Mouse (Mus musculus) thymus, postnatal 36 days (tissue): Measurements from ENCODE around the gene Hsf5.
A peak's percentile ranks its signal among the peaks of the same experiment; 100 is the strongest.

Source experiments
- DNase-seq, 2 experiments: peaks; one replicate each; pipeline ENCODE4 v3.0.0; 2022; ENCODE audit warnings: mixed read lengths in 2 of 2

Gene Hsf5

DNA sequence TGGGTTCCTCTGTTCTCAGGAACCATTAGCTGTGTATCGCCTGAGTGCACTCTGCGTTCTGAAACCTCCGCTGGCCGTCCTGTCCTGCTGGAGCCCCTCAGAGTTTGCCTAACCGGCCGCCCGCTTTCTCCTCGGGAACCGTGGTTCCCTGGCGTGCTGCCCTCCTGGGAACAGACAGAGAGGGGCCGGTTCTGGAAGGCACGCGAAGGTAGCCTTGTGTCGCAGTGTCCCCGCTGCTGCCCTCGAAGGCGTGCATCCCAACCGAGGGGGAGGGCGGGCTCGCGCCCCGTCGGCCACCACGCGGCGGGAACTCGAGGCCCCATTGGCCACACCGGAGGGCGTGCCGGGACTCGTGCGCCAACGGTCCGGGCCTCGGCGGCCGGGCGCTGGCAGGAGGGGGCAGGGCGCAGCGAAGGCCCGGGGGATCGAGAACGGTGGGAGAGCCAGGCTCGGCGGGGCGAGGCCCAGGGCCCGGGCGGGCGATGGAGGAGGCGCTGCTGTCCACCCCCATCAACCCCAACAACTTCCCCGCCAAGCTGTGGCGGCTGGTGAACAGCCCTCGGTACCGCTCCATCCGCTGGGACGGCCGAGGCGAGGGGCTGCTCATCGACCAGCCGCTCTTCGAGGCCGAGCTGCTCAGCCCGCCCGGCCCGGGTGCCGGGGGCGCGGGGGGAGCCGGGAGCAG, at the start of gene Hsf5:
Hsf5 (plus strand) TSS at position 375 of the 685 bp plus-strand sequence.
- no peak for DNase-seq

DNA sequence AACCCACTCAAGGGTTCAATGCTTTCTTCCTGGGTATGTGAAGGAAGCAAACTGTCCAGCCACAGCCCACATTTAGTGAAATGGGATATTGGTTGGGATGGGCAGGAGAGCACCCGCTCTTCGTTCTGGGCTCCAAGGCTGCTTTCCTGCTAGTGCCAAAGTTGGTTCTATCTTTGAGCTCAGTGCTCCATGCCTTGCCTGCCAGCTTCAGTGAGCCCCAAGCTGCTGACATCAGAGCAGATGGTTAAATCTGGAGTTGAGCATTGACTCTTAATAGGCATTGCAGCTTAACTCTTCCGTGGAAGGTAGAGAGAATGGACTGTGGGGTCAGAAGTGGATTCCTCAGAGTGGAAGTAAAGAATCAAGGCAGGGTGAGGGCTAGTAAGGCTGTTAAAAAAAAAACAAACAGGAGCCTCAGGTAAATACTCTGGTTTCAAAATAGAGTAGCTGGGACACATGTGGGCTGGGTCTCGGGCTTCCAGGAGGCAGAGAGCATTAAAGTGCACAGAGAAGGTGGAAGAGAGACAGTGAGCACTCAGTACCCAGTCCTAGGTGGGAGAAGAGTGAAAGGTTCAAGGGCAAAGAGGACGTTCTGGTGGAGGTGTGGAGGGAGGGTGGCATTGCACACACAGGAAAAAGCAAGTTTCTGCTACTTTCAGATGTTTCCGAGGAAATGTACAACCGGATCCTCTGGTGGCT, 48.6 kb upstream of the Hsf5 start, which contains the start of gene Sept4:
Sept4 (plus strand) TSS at position 649 of the 699 bp plus-strand sequence.
- no peak for DNase-seq

DNA sequence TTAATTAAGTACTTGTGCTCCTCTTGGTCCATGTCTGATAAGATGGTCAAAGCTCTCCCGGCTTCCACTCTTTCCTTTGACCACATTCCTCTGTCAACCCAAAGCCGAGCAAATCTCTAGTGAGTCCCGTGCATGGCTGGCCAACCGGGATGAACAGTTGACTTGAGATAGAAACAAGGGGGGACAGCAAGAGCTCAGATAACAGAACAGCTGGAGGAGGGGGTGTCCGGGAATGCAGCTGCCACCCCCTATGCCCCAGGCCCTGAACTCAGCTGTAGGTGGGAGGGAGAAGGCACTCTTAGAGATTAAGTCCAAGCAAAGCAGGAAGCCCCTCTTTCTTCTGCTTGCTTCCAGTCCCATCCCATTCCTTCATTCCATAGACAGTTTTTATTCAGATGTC, 46.2 kb upstream of the Hsf5 start:
- DNase-seq: no peak

DNA sequence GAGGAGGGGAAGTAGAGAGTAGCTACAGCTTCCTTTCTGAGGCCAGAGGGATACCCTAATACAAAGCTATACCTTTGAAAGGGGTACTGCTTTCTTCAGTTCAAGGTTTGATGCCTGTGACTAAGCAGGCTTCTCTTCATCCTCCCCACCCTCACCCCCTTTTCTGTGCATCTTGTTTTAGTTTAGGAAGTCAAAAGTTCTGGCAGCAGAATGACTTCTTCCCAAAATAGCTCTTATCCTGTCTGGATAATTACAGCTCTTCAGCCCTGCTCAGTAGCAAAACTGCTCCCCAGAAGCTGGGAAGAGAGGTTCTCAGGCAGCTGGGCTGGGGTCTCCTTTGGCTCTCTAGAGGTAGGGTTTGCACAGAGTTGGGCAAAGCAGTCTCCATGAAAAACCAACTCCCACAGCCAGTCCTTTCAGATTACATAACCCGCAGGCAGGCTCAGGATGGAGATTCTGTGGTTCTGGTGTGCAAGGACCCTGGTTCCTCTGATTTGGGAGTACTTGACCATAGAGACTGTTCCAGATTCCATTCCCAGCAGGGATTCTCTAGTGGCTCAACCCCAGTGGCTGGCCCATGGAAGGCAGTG, 45.5 kb upstream of the Hsf5 start:
- no peak for DNase-seq

DNA sequence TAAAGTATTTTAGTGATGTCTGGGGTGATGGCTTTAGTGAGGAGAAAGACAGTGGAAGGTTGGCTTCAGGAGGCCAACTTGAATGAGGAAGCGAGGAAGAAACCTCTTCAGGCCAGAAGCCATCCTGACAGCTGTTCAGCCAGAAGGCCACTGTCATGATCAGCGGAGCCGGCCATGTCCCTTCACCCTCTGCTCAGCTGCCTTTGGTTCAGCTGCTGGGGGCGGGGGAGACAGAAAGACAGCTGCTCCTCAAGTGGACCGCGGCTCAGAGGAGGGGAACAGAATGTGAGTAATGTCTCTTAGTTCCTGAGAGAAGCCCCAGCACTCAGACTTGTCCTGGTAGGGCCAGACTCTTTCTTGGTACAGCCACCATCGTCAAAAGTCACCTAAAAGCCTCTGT, 43.2 kb upstream of the Hsf5 start:
- DNase-seq: no peak

DNA sequence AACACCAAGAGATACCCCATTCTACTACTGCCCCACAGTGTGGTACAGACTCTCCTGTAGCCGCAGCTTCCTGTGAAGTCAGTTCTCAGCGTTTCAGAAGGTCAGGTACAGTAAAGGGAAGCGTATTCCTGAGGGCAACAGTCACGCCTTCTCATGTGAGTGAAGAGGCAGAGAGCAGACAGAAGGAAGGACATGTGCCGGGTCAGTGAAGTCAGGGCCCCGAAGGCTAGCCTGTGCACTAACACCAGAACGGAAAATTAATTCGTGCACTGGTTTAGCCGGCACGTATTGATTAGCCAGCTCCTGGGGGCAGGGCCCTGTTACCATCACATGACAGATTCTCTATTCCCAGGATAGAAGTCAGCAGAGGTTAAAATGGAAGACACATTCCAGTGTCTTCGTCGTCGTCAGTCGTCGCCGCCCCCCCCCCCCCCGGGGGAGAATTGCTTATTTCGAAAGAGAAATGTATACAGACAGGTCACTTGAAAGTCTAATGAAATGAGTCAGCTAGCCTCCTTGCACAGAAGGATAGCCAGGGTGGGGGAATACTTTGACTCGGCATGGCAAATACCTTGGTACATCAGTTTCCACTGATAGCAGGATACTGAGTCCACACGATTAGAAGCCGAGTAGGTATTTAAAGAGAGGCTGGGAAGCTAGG, 42.3 kb upstream of the Hsf5 start:
- no peak for DNase-seq

DNA sequence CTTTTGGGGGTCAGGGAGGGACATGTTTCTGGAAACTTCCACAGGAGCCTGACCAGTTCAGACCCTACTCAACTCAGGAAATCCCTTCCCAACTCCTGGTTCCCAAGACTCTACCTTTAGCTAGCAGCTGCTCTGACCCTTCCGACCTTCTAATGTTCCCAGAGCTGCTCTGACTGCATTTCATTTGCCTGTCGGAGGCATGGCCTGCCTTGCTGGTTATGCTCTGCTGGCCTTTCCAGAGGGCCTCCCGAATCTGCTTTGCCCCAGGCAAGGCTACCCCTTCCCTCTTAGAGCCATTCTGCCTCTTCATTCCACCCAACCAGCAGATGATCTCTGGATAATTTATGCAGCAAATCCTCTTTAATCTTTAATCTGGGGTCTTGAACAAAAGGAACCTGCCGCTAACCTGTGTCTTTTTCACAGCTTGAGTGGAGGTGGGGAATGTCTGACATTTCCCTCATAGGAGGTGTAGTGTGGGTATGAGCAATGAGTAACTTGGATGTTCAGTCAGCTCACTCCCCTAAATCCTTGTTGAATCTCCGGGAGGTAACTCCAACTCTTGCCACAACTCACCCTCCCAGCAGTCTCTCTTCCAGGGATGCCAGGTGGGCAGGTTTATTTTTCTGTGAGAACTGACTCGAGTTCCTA, 39.2 kb upstream of the Hsf5 start:
- no peak for DNase-seq

DNA sequence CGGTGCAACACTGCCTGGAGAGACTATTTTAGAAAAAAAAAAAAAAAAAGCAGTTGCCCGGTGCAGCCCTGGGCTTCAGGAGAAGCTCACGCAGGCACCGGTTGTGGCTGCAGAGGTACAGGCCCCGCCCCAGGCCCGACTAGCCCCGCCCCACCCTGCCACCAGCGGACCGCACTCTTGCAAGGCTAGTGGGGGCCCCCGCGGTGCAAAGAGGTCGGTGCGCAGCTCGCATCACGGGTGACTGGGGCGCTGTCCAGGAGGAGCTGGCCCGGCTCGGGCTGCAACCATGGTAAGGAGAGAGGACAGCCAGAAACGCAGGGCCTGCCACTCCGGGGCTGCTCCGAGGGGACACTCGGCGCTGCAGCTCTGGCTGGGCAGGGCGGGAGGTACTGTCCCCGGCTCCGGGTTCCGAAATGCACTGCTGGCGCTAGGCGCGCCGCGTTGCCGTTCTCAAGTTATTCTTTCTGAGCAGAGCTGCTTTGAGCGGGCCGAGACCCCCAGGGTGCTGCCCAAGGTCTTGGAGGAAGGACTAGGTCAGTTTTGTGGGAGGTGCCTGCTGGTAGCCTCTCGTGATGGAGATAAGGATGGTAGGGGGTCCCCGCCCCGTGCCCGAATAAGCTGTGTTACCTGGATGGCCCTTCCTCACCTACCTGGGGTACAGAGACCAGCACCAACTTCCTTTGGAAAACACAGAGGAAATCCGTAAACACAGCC, 38.6 kb upstream of the Hsf5 start:
- DNase-seq: peak; percentile 68 to 70

DNA sequence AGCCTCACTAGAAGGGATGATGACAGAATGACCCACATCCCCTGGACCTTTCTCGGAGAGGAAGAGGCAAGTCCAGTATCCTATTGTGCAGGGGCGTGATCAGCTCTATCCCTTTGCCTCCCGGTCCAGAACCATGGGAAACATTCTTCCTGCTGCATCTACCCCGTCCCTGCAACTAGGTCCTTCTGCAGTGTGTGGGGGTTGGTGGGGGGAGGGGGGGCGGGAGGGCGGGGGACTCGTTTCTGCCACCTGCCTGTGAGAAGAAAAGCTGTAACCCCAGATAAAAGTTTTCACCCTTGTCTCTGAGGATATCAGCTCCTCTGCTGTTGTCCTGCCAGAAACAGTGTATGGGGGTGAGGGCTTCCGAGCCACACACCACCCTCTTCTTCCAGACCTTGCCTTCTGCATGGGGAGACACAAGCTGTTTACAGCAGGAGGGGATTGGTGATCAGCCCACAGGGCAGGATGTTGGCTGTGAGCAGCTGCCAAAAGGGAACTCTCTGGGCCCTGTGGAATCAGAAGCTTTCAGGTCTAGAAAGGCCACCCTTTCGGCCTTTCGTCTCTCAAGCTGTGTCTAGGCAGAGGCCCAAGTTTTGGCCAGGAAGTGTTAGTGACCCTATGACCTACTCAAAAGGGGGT, 37.9 kb upstream of the Hsf5 start:
- peak in 1 of 2 experiments; percentile 15 for DNase-seq

DNA sequence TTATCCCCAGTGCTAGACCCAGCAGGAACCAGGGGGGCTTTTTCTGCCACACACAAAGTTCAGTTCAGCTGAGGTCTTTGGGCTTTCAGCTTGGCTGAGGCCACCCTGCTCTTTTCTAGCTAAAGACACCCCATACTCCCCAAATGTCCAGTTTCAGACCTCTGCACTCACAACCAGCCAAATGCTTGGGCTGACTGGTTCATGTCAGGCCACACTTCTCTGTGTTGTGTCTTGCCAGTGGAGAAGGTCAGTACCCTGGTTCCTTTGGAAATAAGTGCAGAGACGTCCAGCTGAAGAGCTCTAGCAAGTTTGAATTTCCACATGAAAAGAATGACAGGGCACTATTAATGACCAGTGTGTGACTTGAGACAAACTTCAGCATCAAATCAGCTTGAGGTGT, 37.3 kb upstream of the Hsf5 start:
- no peak for DNase-seq

DNA sequence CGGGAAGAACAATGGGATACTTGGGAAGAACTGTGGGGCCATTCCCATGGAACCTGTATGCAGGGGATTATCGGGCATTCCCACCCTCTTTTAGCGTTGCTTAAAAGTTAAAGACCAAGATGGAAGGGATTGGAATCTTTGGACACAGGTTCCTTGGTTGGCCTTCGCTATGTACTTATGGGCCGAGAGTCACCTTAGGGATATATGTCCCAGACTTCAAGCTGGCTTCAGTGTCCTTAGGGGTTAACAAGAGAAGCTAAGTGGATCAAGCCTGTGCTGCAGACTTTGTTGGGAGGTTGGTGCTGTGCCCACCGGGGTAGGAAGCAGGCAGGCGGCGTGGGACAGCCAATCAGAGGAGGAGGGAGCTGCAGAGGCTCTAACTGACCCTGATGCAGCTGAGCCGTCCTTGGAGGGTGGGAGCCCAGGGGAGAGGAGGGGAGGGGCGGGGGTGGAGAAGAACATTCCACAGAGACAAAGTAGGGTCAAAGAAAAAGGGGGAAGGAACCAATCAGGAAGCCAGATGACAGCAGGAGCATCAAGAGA, 36.4 kb upstream of the Hsf5 start:
- DNase-seq: no peak

DNA sequence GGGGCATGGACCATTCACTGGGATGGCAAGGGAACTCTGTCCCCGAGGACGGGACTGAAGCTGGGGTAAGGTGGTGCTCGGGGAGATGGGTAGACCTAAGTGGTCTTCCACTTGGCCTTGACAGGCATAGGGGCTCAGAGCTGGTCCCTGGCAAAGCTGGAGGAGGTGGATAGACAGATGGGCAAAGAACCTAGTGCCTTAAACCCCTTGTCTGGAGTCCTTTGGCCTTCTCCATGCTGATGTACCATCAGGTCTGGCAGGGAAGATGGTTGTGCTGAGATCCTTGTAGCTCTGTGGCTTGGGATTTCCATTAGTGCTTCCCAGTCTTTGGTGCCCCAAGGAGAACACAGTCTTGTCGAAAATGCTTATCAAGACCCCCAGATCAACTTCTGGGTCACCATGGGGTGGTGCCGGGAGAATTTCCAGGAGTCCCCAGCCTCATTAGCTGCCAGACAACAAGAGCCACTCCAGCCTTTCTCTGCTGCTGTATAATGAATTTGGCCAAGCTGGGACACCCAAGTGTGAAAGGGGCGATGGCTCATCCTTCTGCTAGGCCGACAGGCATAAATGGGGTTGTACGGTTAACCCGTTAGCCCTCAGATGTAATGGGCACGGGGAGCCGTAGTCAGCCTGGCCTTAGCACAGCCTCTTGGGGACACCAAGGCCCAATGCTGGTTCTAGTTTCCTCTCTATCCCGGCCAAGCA, 35.7 kb upstream of the Hsf5 start:
- no peak for DNase-seq

DNA sequence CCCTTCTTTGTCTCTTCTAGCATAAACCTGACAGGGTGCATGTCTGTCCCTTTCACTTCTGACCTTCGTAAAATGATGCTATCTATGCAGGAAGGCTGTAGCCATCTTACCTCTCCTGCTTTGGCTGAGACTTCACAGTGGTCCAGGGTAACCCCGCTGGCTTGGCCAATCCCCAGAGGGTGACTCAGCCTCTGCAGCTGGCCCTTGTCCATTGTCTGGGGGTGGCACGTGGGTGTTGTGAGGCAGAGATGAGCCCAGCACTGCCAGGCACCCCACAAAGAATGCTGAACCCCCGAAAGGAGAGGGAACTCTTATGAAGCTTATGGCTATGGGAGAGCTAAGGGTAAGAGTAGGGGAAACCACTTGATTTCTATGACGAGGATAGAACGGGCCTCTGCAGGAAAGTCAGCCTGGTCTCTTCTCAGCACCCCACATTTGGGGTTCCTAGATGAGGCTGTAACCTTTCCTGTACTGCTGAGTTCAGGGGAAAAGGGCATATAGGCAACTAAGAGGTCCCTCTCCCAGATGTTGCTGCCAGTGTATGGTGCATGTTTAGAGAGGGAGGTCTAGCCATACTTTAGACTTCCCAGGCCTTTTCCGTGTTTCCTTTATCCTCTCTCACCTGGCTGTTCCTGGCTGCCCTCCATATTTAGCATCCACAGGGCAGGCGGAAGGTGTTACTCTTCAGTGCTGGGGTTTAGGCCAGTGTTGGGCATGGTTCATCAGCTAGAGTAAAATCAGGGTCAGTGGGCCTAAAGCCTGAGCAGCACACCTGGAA, 34.8 kb upstream of the Hsf5 start:
- DNase-seq: no peak

DNA sequence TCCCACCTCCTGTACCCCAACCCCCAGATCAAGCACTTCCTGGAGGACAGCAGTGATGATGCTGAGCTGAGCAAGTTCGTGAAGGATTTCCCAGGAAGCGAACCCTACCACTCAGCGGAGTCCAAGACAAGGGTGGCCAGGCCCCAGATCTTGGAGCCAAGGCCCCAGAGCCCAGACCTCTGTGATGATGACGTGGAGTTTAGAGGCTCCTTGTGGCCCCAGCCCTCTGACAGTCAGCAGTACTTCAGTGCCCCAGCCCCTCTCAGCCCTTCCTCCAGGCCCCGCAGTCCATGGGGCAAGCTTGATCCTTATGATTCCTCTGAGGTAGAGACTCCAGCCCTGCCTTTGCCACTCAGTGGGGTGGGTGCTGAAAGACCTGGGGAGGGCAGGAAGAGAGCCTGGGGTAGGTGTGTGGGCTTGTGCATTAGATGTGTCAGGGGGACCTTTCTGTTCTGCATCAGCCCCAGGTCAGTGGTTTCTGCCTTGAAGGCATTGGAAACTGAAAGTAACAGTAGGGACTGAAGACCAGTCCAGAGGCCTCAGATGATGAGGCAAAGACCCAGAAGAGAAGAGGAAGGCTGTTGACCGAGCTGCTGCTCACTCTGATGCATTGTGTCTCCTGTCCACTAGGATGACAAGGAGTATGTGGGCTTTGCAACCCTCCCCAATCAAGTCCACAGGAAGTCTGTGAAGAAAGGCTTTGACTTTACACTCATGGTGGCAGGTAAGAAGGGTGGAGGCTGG, 33.5 kb upstream of the Hsf5 start:
- no peak for DNase-seq

DNA sequence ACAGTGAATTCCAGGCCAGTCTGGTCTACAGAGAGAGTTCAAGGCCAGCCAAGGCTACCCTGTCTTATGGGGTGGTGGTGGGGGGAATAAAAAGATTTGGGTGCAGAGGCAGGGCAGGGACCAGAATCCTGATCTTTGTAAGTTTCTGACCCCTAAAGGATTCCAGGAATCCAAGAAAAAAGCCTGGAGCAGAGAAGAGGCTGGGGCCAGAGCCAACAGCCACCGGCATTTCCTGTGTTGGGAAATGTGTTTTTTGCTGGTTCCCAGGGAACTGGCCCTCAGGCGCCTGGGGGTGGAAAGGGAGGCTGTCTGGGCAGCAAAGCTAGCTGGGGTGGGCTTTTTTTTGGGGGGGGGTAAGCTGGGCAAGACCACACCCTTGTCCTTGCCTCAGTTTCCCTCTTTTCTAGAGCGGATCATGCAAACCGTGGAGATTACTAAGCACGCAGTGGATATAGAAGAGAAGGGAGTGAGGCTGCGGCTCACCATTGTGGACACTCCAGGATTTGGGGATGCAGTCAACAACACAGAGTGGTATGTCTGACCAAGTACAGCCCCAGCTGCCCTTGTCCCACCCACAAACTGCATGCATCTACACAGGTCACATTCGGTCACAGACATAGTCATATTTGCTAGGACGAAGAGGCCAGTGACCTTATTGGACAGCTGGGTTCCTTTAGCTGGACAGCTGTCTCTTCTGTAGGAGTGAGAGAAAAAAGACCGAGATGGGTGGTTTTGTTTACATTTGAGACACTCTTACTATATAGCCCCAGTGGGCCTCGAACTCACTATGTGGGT, 32.1 kb upstream of the Hsf5 start:
- no peak for DNase-seq

DNA sequence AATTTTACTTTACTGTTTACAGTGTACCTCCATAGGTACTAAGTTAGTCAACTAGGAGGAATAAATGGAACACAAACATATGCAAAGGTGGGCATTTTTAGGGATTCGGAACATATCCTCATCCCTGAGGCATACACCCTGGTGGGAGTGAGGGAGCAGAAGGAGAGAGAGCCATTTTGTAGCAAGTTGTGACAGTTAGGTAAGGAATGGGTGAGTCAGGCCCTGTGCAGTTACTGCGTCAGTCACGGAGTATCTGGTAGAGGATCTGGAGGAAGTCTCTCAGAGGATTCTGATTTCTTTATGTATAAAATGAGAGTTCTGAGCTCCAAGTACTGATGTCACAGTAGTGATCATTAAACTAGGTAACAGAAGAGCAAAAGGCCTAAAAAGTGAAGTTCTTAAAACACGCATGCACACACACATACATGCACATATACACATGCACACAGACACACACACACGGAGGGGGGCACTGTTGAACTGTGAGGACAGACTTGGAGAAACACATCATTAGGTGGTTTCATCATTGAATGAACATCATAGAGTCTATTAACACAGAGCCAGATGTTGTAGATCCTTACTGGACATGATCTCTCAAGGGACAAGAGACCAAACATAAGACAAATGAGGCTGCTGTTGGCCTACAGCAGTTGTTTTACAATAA, 29.6 kb upstream of the Hsf5 start:
- no peak for DNase-seq

DNA sequence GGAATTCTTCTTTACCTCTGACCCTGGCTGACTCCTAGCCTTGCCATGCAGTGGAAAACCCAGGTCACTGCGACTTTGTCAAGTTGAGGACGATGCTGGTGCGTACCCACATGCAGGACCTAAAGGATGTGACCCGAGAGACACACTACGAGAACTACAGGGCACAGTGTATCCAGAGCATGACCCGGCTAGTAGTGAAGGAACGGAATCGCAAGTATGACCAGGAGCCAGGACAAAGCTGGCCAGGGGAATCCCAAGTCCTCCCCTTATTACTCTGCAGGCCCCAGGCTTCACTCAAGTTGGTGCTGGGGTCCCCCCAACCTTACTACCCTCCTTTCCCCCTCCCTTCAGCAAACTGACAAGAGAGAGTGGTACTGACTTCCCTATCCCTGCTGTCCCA, 27.4 kb upstream of the Hsf5 start:
- no peak for DNase-seq
